Mouse (Mus musculus) bone marrow macrophage, adult 2 months (primary cell): ENCODE measurements around the gene Gramd4. TPM values are rescaled to one million over a fixed set of nuclear protein-coding genes. Genes with fewer than 3 reads are reported as not detected.

Source experiments
- H3K27ac ChIP-seq: 2 replicates; pipeline ENCODE4 v1.5.1; 2012; ENCODE audit warnings: low read depth, low read length; ENCODE audit not compliant: insufficient read depth
- H3K4me1 ChIP-seq: 2 replicates; pipeline ENCODE4 v1.6.1; 2012; ENCODE audit warnings: low read length; ENCODE audit not compliant: control insufficient read depth, insufficient read depth
- H3K4me3 ChIP-seq: 2 replicates; pipeline ENCODE4 v1.5.1; 2012; ENCODE audit warnings: mild to moderate bottlenecking, low read length, moderate library complexity; ENCODE audit not compliant: insufficient read depth
- CTCF ChIP-seq: IDR thresholded peaks from 2 replicates; pipeline ENCODE4 v1.5.1; 2012; ENCODE audit warnings: low read depth, mild to moderate bottlenecking, low read length, moderate library complexity
- POLR2A ChIP-seq: IDR thresholded peaks from 2 replicates; pipeline ENCODE4 v1.6.1; 2012; ENCODE audit warnings: mild to moderate bottlenecking, low read depth, low read length, borderline replicate concordance
- polyA plus RNA-seq: library from polyadenylated mRNA; stranded (reverse); fragments of >200 nt; gene quantifications from 2 replicates; pipeline ENCODE4 v1.2.4, GENCODE M21; 2012; ENCODE audit not compliant: missing spikeins, insufficient read depth, insufficient read length

The Gramd4 gene
- polyA plus RNA-seq, 1 experiment, result 3.8 TPM

- peak overlapping the region; percentile 95 for H3K4me3 ChIP-seq
- H3K27ac ChIP-seq, result 0 out of 2 replicates have a peak overlapping the region, but pooled peaks have one; percentile 8
- TF ChIP-seq POLR2A (no peak), CTCF (no peak)
- H3K4me1 ChIP-seq, result peaks cover 19% of the 10 kb centered on the region
Measured at GRCm38 (mm10) chr15:86058931-86059834, 1.7 kb downstream of the Gramd4 start.

GRCm38 (mm10) chr15:86059835-86060380 lies 2.4 kb downstream of the Gramd4 start:
- Histone ChIP-seq H3K4me1 (peaks cover 22% of the 10 kb centered on the region), H3K4me3 (peak overlapping the region; percentile 95), H3K27ac (no peak overlapping the region)
- no peak for TF ChIP-seq POLR2A
- no peak for TF ChIP-seq CTCF

GRCm38 (mm10) chr15:86060581-86060980 lies 3.1 kb downstream of the Gramd4 start:
- Histone ChIP-seq H3K4me1 (peaks cover 27% of the 10 kb centered on the region), H3K4me3 (no peak overlapping the region), H3K27ac (no peak overlapping the region)
- no peak for TF ChIP-seq CTCF
- no peak for TF ChIP-seq POLR2A

- no peak for TF ChIP-seq CTCF
- TF ChIP-seq POLR2A, result no peak
- peaks cover 31% of the 10 kb centered on the region for H3K4me1 ChIP-seq
- no peak overlapping the region for H3K27ac ChIP-seq
- no peak overlapping the region for H3K4me3 ChIP-seq
Measured at GRCm38 (mm10) chr15:86061221-86061620, 3.7 kb downstream of the Gramd4 start.

DNA sequence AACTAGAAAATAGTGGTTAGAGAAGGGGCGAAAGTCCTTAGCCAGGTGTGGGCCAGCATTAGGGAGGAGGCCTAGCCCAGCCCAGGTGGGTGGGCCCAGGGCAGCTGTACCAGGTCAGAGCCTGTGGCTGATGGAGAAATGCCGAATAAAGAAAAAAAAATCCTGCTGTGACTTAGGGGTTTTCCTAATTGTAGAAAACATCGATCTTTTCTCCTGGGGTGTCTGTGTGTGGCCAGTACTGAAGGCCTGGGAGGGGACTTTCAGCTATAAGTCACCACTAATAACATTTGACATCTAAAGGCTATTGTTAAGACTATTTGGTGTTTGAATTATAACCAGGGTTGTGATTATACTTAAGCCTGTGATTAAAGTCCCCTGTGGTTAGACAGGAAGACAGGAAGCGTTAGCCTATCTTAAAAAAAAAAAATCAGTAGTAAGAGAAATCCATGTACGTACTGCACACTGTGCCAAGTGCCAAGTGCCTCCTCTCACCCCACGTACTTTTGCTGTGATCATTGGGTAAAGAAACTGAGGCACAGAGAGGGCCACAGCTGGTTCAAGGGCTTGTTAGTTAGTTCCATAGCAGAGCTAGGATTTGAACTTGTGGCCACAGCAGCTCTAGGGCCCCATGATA lies 4.5 kb downstream of the Gramd4 start:
- Histone ChIP-seq H3K4me3 (no peak overlapping the region), H3K27ac (no peak overlapping the region), H3K4me1 (peaks cover 38% of the 10 kb centered on the region)
- TF ChIP-seq CTCF, result no peak
- TF ChIP-seq POLR2A, result no peak

DNA sequence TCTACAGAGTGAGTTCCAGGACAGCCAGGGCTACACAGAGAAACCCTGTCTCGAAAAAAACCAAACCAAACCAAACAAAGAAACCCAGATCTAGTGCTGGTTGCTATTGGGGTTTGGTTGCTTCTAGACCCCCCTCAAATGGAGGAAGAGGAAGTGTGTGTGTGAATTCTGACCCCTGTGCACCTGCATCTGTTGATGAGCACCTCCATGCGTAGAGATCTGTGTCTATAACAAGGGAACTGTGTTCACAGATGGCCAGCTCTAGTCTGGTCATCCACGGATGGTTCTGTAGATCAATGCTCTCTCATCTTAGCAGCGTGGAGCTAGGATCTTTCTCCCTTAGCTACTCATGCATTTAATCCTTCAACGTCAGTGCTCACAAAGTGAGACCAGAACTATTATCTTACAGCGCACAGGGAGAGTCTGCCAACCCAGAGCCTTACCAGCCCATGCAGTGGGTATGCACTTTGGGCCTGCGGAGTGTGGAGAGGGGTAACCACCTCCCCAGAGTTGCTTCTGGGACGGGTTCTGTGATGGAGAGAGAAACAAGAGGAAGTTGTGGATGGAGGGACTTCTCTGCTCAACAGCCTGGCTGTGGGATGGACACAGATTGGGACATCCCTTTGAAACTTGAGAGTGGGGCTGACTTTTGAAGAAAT lies 6.8 kb downstream of the Gramd4 start:
- no peak for TF ChIP-seq POLR2A
- no peak for TF ChIP-seq CTCF
- Histone ChIP-seq H3K4me1 (peaks cover 45% of the 10 kb centered on the region), H3K27ac (no peak overlapping the region), H3K4me3 (no peak overlapping the region)

DNA sequence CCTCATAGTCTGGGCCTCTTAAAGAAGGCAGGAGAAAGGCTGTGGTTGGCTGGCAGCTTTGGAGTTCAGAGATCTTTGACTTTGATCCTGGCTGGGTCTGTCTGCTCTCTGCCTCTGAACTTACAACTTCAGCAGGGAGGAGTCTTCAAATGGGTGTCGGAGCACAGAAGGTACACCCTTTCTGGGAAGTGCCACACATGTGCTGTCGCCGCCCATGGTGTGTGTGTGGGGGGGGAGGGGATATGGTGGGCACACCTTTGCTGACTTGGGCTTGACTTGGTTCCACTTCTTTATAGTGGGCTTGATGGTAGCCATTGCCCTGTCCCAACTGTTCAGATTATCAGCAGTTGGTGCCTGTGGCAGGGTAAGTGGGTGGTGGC lies 7.3 kb downstream of the Gramd4 start:
- no peak overlapping the region for H3K27ac ChIP-seq
- TF ChIP-seq POLR2A, result no peak
- TF ChIP-seq CTCF, result no peak
- H3K4me3 ChIP-seq, result no peak overlapping the region
- H3K4me1 ChIP-seq, result peaks cover 46% of the 10 kb centered on the region

- TF ChIP-seq POLR2A (no peak), CTCF (no peak)
- H3K4me3 ChIP-seq, result no peak overlapping the region
- H3K27ac ChIP-seq, result no peak overlapping the region
- H3K4me1 ChIP-seq, result peaks cover 45% of the 10 kb centered on the region
Measured at GRCm38 (mm10) chr15:86065367-86065766, 7.9 kb downstream of the Gramd4 start.

GRCm38 (mm10) chr15:86066836-86067580 lies 9.5 kb downstream of the Gramd4 start:
- Histone ChIP-seq H3K4me3 (no peak overlapping the region), H3K27ac (peak overlapping the region; percentile 22), H3K4me1 (peaks cover 43% of the 10 kb centered on the region)
- TF ChIP-seq POLR2A, result no peak
- no peak for TF ChIP-seq CTCF
